Mouse (Mus musculus): Measurements from ENCODE around the gene Arpp21. TPM values are rescaled to one million over a fixed set of nuclear protein-coding genes. Genes with fewer than 3 reads are reported as not detected.

The Arpp21 gene
- polyA plus RNA-seq, 1 experiment from 2014 or later: 32.2 TPM

DNA sequence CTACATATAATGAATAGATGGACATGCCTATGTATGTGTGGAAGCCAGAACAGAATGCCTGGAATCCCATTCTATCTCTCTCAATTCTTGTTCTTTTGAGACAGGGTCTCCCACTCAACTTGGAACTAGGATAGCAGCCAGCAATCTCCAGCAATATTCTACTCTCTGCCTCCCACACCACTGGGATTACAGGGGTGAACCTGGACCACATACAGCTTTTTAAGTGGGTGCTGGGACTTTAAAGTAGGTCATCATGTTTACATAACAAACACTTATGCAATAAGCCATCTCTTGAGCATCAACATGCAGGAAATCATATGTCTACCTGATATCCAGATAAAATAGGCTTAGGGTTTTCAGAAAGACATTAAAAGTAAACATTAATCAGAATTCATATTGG, 41.7 kb downstream of the Arpp21 start:
- Histone ChIP-seq H3K9ac (ENCODE audit: low read length) (no peak overlapping the region), H3K27ac (ENCODE audit: low read length) (no peak overlapping the region), H3K27me3 (ENCODE audit: control insufficient read depth, insufficient read depth, low read length) (no peaks in the 10 kb centered on the region), H3K9me3 (replicated peaks; ENCODE audit: control insufficient read depth, low read length) (no peaks in the 10 kb centered on the region), H3K36me3 (ENCODE audit: control insufficient read depth, insufficient read depth) (no peaks in the 10 kb centered on the region), H3K4me3 (ENCODE audit: low read length) (no peak overlapping the region), H3K4me2 (ENCODE audit: low read depth, low read length) (no peak overlapping the region), H3K4me1 (ENCODE audit: control insufficient read depth, insufficient read depth, low read length) (no peaks in the 10 kb centered on the region)
- ATAC-seq (replicated peaks; ENCODE audit: extremely low read depth, insufficient read depth, low FRiP score): no peak

- Histone ChIP-seq H3K36me3 (ENCODE audit: control insufficient read depth, insufficient read depth) (no peaks in the 10 kb centered on the region), H3K27me3 (ENCODE audit: control insufficient read depth, insufficient read depth, low read length) (no peaks in the 10 kb centered on the region), H3K27ac (ENCODE audit: low read length) (no peak overlapping the region), H3K4me2 (ENCODE audit: low read depth, low read length) (no peak overlapping the region), H3K9ac (ENCODE audit: low read length) (no peak overlapping the region), H3K4me3 (ENCODE audit: low read length) (no peak overlapping the region), H3K4me1 (ENCODE audit: control insufficient read depth, insufficient read depth, low read length) (peaks cover 9% of the 10 kb centered on the region), H3K9me3 (replicated peaks; ENCODE audit: control insufficient read depth, low read length) (no peaks in the 10 kb centered on the region)
- no peak for ATAC-seq (replicated peaks; ENCODE audit: extremely low read depth, insufficient read depth, low FRiP score)
- WGBS: 82% methylated on average over 10 of the region's 10 CpGs
Measured at GRCm38 (mm10) chr9:112189394-112189793, 46.3 kb downstream of the Arpp21 start.

- Histone ChIP-seq H3K4me1 (ENCODE audit: control insufficient read depth, insufficient read depth, low read length) (peaks cover 9% of the 10 kb centered on the region), H3K9me3 (replicated peaks; ENCODE audit: control insufficient read depth, low read length) (no peaks in the 10 kb centered on the region), H3K4me2 (ENCODE audit: low read depth, low read length) (no peak overlapping the region), H3K9ac (ENCODE audit: low read length) (no peak overlapping the region), H3K4me3 (ENCODE audit: low read length) (no peak overlapping the region), H3K27me3 (ENCODE audit: control insufficient read depth, insufficient read depth, low read length) (no peaks in the 10 kb centered on the region), H3K27ac (ENCODE audit: low read length) (no peak overlapping the region), H3K36me3 (ENCODE audit: control insufficient read depth, insufficient read depth) (no peaks in the 10 kb centered on the region)
- 66% methylated on average over 12 of the region's 12 CpGs for WGBS
- no peak for ATAC-seq (replicated peaks; ENCODE audit: extremely low read depth, insufficient read depth, low FRiP score)
Measured at GRCm38 (mm10) chr9:112188358-112188893, 47.3 kb downstream of the Arpp21 start.

DNA sequence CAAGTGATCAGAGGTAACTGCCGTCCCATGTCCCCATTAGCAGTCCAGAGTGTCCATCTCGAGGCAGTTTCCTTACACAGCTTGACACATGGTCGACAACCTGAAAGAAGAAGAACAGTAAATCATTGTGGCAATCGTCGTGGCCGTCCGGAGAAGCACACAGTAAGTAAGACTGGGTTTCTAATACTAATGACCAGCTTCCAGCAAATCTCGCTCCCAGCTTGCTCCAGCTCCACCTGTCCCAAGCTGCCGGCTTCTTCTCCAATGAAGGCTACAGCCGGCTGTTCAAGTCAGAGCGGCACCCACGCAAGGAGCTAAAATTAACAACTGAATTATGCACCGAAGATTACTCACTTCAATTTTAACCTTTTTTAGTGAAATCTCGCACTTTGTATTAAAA, 48.1 kb downstream of the Arpp21 start:
- Histone ChIP-seq H3K27ac (ENCODE audit: low read length) (no peak overlapping the region), H3K27me3 (ENCODE audit: control insufficient read depth, insufficient read depth, low read length) (no peaks in the 10 kb centered on the region), H3K36me3 (ENCODE audit: control insufficient read depth, insufficient read depth) (no peaks in the 10 kb centered on the region), H3K9ac (ENCODE audit: low read length) (no peak overlapping the region), H3K9me3 (replicated peaks; ENCODE audit: control insufficient read depth, low read length) (no peaks in the 10 kb centered on the region), H3K4me3 (ENCODE audit: low read length) (peak overlapping the region; percentile 10; the same call in 1 of the 2 replicates), H3K4me1 (ENCODE audit: control insufficient read depth, insufficient read depth, low read length) (peaks cover 9% of the 10 kb centered on the region), H3K4me2 (ENCODE audit: low read depth, low read length) (no peak overlapping the region)
- 62% methylated on average over 14 of the region's 14 CpGs for WGBS
- no peak for ATAC-seq (replicated peaks; ENCODE audit: extremely low read depth, insufficient read depth, low FRiP score)

GRCm38 (mm10) chr9:112186336-112187305, 49.1 kb downstream of the Arpp21 start:
- no peaks in the 10 kb centered on the region for H3K27me3 ChIP-seq (ENCODE audit: control insufficient read depth, insufficient read depth, low read length)
- H3K4me2 ChIP-seq (ENCODE audit: low read depth, low read length): peak overlapping the region; percentile 27
- no peaks in the 10 kb centered on the region for H3K9me3 ChIP-seq (replicated peaks; ENCODE audit: control insufficient read depth, low read length)
- no peak overlapping the region for H3K27ac ChIP-seq (ENCODE audit: low read length)
- ATAC-seq (replicated peaks; ENCODE audit: extremely low read depth, insufficient read depth, low FRiP score): peak; percentile 73
- peaks cover 11% of the 10 kb centered on the region for H3K4me1 ChIP-seq (ENCODE audit: control insufficient read depth, insufficient read depth, low read length)
- no peaks in the 10 kb centered on the region for H3K36me3 ChIP-seq (ENCODE audit: control insufficient read depth, insufficient read depth)
- peak overlapping the region; percentile 15; the same call in 1 of the 2 replicates for H3K9ac ChIP-seq (ENCODE audit: low read length)
- 21% methylated on average over 14 of the region's 14 CpGs for WGBS
- peak overlapping the region; percentile 19; the same call in 1 of the 2 replicates for H3K4me3 ChIP-seq (ENCODE audit: low read length)

DNA sequence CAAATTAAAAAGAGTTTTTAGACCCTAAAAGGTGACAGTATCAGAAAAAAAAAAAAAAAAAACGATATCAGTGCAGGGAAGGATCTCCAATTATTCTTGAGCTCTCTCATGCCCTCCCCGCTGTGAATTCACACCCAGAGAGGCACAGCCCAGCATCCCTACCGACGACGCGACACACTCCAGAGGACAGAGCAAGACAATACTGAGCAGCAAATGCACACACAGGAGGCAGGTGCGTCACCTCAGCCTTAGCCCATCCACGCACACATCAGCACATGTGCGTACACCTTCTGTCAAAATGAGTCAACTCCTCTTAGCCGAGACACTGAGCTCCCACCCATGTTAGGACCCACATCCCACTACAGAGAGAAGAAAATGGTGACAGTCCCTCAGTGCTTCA, 50.0 kb downstream of the Arpp21 start:
- ATAC-seq (replicated peaks; ENCODE audit: extremely low read depth, insufficient read depth, low FRiP score): no peak
- Histone ChIP-seq H3K27ac (ENCODE audit: low read length) (no peak overlapping the region), H3K4me1 (ENCODE audit: control insufficient read depth, insufficient read depth, low read length) (peaks cover 14% of the 10 kb centered on the region), H3K9me3 (replicated peaks; ENCODE audit: control insufficient read depth, low read length) (no peaks in the 10 kb centered on the region), H3K4me3 (ENCODE audit: low read length) (no peak overlapping the region), H3K9ac (ENCODE audit: low read length) (no peak overlapping the region), H3K36me3 (ENCODE audit: control insufficient read depth, insufficient read depth) (no peaks in the 10 kb centered on the region), H3K4me2 (ENCODE audit: low read depth, low read length) (no peak overlapping the region), H3K27me3 (ENCODE audit: control insufficient read depth, insufficient read depth, low read length) (no peaks in the 10 kb centered on the region)
- WGBS: 63% methylated on average over 10 of the region's 10 CpGs

DNA sequence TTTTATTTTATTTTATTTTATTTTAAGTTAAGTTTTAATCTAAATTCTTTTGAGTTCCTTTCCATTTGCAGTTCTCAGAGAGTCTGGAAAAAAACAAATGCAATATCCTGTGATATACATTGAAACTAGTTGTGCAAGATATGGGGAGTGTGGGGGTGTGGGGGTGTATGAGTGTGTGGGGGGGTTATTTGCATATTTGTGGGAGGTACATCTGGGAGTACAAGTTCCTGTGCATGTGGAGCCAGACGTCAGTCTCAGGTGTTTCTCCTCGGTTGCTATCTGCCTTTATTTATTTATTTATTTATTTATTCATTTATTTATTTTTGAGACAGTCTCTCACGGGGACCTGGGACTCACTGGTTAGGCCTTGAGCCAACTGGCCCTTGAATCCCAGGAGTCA, 53.0 kb downstream of the Arpp21 start:
- Histone ChIP-seq H3K36me3 (ENCODE audit: control insufficient read depth, insufficient read depth) (no peaks in the 10 kb centered on the region), H3K27me3 (ENCODE audit: control insufficient read depth, insufficient read depth, low read length) (no peaks in the 10 kb centered on the region), H3K4me3 (ENCODE audit: low read length) (no peak overlapping the region), H3K9me3 (replicated peaks; ENCODE audit: control insufficient read depth, low read length) (no peaks in the 10 kb centered on the region), H3K4me1 (ENCODE audit: control insufficient read depth, insufficient read depth, low read length) (peaks cover 24% of the 10 kb centered on the region), H3K27ac (ENCODE audit: low read length) (no peak overlapping the region), H3K9ac (ENCODE audit: low read length) (no peak overlapping the region), H3K4me2 (ENCODE audit: low read depth, low read length) (no peak overlapping the region)
- no peak for ATAC-seq (replicated peaks; ENCODE audit: extremely low read depth, insufficient read depth, low FRiP score)
- 50% methylated on average over 3 of the region's 3 CpGs for WGBS

DNA sequence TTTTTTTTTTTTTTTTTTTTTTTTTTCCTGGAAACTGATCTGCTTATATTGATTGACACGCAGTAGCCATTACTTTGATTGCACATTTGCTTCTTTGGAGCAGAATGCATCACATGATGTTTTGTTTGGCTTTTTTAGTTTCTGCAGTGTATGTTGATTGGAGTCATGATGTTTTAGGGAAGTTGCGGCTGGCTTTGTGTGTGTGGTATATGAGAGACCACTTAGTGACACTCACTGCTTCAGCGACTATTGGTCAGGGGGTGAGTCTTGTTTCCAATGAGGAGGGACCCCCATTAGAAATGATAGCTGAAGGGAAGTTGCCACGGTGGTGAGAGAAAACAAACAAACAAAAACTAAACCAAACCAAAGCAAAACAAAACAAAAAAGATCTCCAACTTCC, 55.7 kb downstream of the Arpp21 start:
- Histone ChIP-seq H3K36me3 (ENCODE audit: control insufficient read depth, insufficient read depth) (no peaks in the 10 kb centered on the region), H3K9ac (ENCODE audit: low read length) (no peak overlapping the region), H3K27ac (ENCODE audit: low read length) (no peak overlapping the region), H3K4me2 (ENCODE audit: low read depth, low read length) (no peak overlapping the region), H3K9me3 (replicated peaks; ENCODE audit: control insufficient read depth, low read length) (no peaks in the 10 kb centered on the region), H3K4me1 (ENCODE audit: control insufficient read depth, insufficient read depth, low read length) (peaks cover 17% of the 10 kb centered on the region), H3K4me3 (ENCODE audit: low read length) (no peak overlapping the region), H3K27me3 (ENCODE audit: control insufficient read depth, insufficient read depth, low read length) (no peaks in the 10 kb centered on the region)
- ATAC-seq (replicated peaks; ENCODE audit: extremely low read depth, insufficient read depth, low FRiP score): no peak
- WGBS: 81% methylated on average over 4 of the region's 4 CpGs

GRCm38 (mm10) chr9:112178438-112178837, 57.3 kb downstream of the Arpp21 start:
- H3K4me2 ChIP-seq (ENCODE audit: low read depth, low read length): peak overlapping the region; percentile 37
- H3K4me3 ChIP-seq (ENCODE audit: low read length): no peak overlapping the region
- peak overlapping the region; percentile 24 for H3K9ac ChIP-seq (ENCODE audit: low read length)
- H3K4me1 ChIP-seq (ENCODE audit: control insufficient read depth, insufficient read depth, low read length): peaks cover 25% of the 10 kb centered on the region
- no peak for ATAC-seq (replicated peaks; ENCODE audit: extremely low read depth, insufficient read depth, low FRiP score)
- no peaks in the 10 kb centered on the region for H3K9me3 ChIP-seq (replicated peaks; ENCODE audit: control insufficient read depth, low read length)
- no peaks in the 10 kb centered on the region for H3K36me3 ChIP-seq (ENCODE audit: control insufficient read depth, insufficient read depth)
- peak overlapping the region; percentile 71 for H3K27ac ChIP-seq (ENCODE audit: low read length)
- H3K27me3 ChIP-seq (ENCODE audit: control insufficient read depth, insufficient read depth, low read length): no peaks in the 10 kb centered on the region
- WGBS: 14% methylated on average over 5 of the region's 5 CpGs

All from heart, embryonic 16.5 days (tissue).